Mouse (Mus musculus): ENCODE measurements at regions not wholly inside any gene's neighbourhood (a gene's known extent, or its start where the extent isn't known, plus 50 kb on each side); places are given as distances from the start of the nearest gene placed in this dataset.
A peak's percentile ranks its signal among the peaks of the same experiment; 100 is the strongest.

DNA sequence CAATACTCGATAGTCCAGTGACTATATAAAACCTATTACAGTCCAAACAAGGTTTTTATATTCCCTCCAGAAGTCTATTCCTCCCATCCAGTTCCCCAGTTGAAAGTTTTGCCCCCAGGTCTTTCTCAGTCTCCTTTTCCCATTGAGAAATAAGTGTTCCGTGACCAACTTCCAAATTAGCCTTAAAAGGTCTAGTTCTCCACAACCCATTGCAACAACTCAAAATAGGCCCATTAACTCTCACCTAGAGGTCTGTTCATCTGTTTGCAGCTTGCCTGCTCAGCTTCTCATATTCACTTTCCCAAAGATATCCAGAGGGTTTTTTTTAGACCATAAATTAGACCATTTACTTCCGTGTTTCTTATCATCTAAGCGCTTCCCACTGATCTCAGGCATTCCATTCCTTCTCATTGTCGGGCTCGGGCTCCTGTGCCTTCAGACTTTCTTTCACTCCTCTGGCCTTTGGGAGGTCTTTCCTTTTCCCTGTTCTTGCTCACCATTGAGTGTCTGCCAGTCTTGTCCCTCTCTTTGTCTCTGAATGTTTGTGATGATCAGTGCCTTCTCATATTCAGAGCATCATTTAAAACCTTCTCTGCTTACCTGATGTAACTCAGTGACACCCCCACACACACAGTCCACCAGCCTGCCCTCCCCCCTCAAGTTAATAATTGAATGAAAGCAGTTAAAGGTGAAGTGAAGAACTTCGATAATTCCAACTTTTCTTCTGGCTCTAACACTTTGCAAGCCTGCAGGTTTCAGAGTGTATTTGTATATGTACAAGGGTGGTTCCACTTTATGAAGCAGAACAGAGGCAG is 97.5 kb upstream of the Lpp start:
- no peaks in the 10 kb centered on the region; the same call in 1 of the 2 replicates for H3K27me3 ChIP-seq (ENCODE audit: control insufficient read depth, insufficient read depth, low read length)
- WGBS = 93% methylated on average over 7 of the region's 7 CpGs
- peaks cover 2% of the 10 kb centered on the region; the same call in 1 of the 2 replicates for H3K4me1 ChIP-seq (ENCODE audit: control insufficient read depth, insufficient read depth, insufficient read length)
- DNase-seq (ENCODE audit: low read depth in 1 of 2, low spot score in 2 of 2) = no peak
- H3K27ac ChIP-seq (ENCODE audit: insufficient read depth, low read length) = no peak overlapping the region
- H3K4me3 ChIP-seq (ENCODE audit: extremely low read depth, insufficient read depth, insufficient read length) = no peak overlapping the region
- TF ChIP-seq POLR2A (IDR thresholded peaks at IDR 0.05; ENCODE audit: low read depth, low read length) (no peak), CTCF (IDR thresholded peaks at IDR 0.05; ENCODE audit: extremely low read depth, insufficient read depth, insufficient read length, insufficient replicate concordance) (no peak)
- H3K36me3 ChIP-seq (ENCODE audit: control insufficient read depth, insufficient read depth, low read length) = no peaks in the 10 kb centered on the region

GRCm38 (mm10) chr16:24284215-24284614 is 109.1 kb upstream of the Lpp start:
- Histone ChIP-seq H3K27me3 (ENCODE audit: control insufficient read depth, insufficient read depth, low read length) (no peaks in the 10 kb centered on the region), H3K4me3 (ENCODE audit: extremely low read depth, insufficient read depth, insufficient read length) (no peak overlapping the region), H3K27ac (ENCODE audit: insufficient read depth, low read length) (no peak overlapping the region), H3K36me3 (ENCODE audit: control insufficient read depth, insufficient read depth, low read length) (no peaks in the 10 kb centered on the region), H3K4me1 (ENCODE audit: control insufficient read depth, insufficient read depth, insufficient read length) (0 out of 2 replicates have a peak, but pooled peaks cover 3% of the 10 kb centered on the region)
- TF ChIP-seq CTCF (IDR thresholded peaks at IDR 0.05; ENCODE audit: extremely low read depth, insufficient read depth, insufficient read length, insufficient replicate concordance) = no peak
- TF ChIP-seq POLR2A (IDR thresholded peaks at IDR 0.05; ENCODE audit: low read depth, low read length) = no peak
- DNase-seq (ENCODE audit: low read depth in 1 of 2, low spot score in 2 of 2) = no peak
- WGBS = 76% methylated on average over 3 of the region's 3 CpGs

- DNase-seq (ENCODE audit: low read depth in 1 of 2, low spot score in 2 of 2) = peak in 1 of 2 experiments; percentile 8
- Histone ChIP-seq H3K27ac (ENCODE audit: insufficient read depth, low read length) (no peak overlapping the region), H3K4me3 (ENCODE audit: extremely low read depth, insufficient read depth, insufficient read length) (no peak overlapping the region), H3K36me3 (ENCODE audit: control insufficient read depth, insufficient read depth, low read length) (no peaks in the 10 kb centered on the region), H3K27me3 (ENCODE audit: control insufficient read depth, insufficient read depth, low read length) (no peaks in the 10 kb centered on the region), H3K4me1 (ENCODE audit: control insufficient read depth, insufficient read depth, insufficient read length) (0 out of 2 replicates have a peak, but pooled peaks cover 3% of the 10 kb centered on the region)
- TF ChIP-seq POLR2A (IDR thresholded peaks at IDR 0.05; ENCODE audit: low read depth, low read length) (no peak), CTCF (IDR thresholded peaks at IDR 0.05; ENCODE audit: extremely low read depth, insufficient read depth, insufficient read length, insufficient replicate concordance) (no peak)
- 75% methylated on average over 6 of the region's 6 CpGs for WGBS
Measured at GRCm38 (mm10) chr16:24282194-24282683, 111.1 kb upstream of the Lpp start.

GRCm38 (mm10) chr16:24281561-24281960 is 111.7 kb upstream of the Lpp start:
- TF ChIP-seq POLR2A (IDR thresholded peaks at IDR 0.05; ENCODE audit: low read depth, low read length) = no peak
- TF ChIP-seq CTCF (IDR thresholded peaks at IDR 0.05; ENCODE audit: extremely low read depth, insufficient read depth, insufficient read length, insufficient replicate concordance) = no peak
- WGBS = 86% methylated on average over 5 of the region's 5 CpGs

DNA sequence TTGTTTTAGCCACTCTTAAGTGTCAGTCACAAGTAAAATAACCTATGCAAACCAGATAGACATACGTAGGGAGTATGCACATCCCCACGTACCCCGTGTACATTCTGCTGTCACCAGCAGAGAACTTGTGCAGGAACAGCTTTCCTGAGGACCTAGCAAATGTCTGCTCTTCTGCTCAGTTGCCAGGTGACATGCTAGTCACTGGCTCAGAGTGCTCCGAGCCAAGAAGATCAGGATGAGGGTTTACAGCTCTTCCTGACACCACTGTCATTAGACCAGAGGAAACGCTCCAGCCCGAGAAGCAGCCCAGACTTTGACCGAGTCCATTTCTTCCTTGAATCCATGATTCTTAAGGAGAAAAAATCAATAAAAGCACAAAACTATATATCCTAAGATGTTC is 115.5 kb upstream of the Lpp start:
- Histone ChIP-seq H3K4me3 (ENCODE audit: extremely low read depth, insufficient read depth, insufficient read length) (no peak overlapping the region), H3K27ac (ENCODE audit: insufficient read depth, low read length) (no peak overlapping the region), H3K27me3 (ENCODE audit: control insufficient read depth, insufficient read depth, low read length) (no peaks in the 10 kb centered on the region), H3K36me3 (ENCODE audit: control insufficient read depth, insufficient read depth, low read length) (no peaks in the 10 kb centered on the region), H3K4me1 (ENCODE audit: control insufficient read depth, insufficient read depth, insufficient read length) (no peaks in the 10 kb centered on the region)
- DNase-seq (ENCODE audit: low read depth in 1 of 2, low spot score in 2 of 2) = no peak
- no peak for TF ChIP-seq POLR2A (IDR thresholded peaks at IDR 0.05; ENCODE audit: low read depth, low read length)
- TF ChIP-seq CTCF (IDR thresholded peaks at IDR 0.05; ENCODE audit: extremely low read depth, insufficient read depth, insufficient read length, insufficient replicate concordance) = no peak
- 95% methylated on average over 7 of the region's 7 CpGs for WGBS

More at GRCm38 (mm10) chr16:24281561-24281960, 111.7 kb upstream of the Lpp start:
- Histone ChIP-seq H3K4me3 (ENCODE audit: extremely low read depth, insufficient read depth, insufficient read length) (no peak overlapping the region), H3K27me3 (ENCODE audit: control insufficient read depth, insufficient read depth, low read length) (no peaks in the 10 kb centered on the region), H3K27ac (ENCODE audit: insufficient read depth, low read length) (no peak overlapping the region), H3K36me3 (ENCODE audit: control insufficient read depth, insufficient read depth, low read length) (no peaks in the 10 kb centered on the region), H3K4me1 (ENCODE audit: control insufficient read depth, insufficient read depth, insufficient read length) (0 out of 2 replicates have a peak, but pooled peaks cover 3% of the 10 kb centered on the region)
- DNase-seq (ENCODE audit: low read depth in 1 of 2, low spot score in 2 of 2) = no peak

DNA sequence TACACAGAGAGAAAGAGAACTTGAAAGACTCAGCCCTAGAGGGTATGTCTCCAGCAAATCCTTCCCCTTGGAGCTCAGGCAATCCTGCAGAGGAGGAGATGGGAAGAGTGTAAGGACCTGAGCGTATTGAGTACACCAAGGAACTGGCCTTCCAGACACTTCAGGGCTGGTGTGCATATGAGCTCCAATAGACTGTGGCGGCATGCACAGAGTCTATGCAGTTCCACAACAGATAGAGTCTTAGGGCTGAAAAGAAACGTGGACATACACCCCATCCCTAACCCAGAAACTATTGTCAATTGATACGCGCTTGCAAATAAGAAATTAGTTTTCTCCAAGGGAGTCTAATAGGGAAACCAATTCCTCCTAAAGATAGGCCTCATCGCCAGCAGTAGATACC is 130.6 kb upstream of the Lpp start:
- Histone ChIP-seq H3K27ac (ENCODE audit: insufficient read depth, low read length) (no peak overlapping the region), H3K4me1 (ENCODE audit: control insufficient read depth, insufficient read depth, insufficient read length) (peaks cover 2% of the 10 kb centered on the region; the same call in 1 of the 2 replicates), H3K36me3 (ENCODE audit: control insufficient read depth, insufficient read depth, low read length) (no peaks in the 10 kb centered on the region), H3K4me3 (ENCODE audit: extremely low read depth, insufficient read depth, insufficient read length) (no peak overlapping the region), H3K27me3 (ENCODE audit: control insufficient read depth, insufficient read depth, low read length) (no peaks in the 10 kb centered on the region)
- 80% methylated on average over 6 of the region's 6 CpGs for WGBS
- TF ChIP-seq POLR2A (IDR thresholded peaks at IDR 0.05; ENCODE audit: low read depth, low read length) = no peak
- no peak for TF ChIP-seq CTCF (IDR thresholded peaks at IDR 0.05; ENCODE audit: extremely low read depth, insufficient read depth, insufficient read length, insufficient replicate concordance)
- DNase-seq (ENCODE audit: low read depth in 1 of 2, low spot score in 2 of 2) = no peak

Data from spleen, adult 2 months (tissue).